Mouse (Mus musculus) lung, adult 2 months (tissue): Measurements from ENCODE around the gene Rims3.

ENCODE experiments used
- CTCF ChIP-seq: fragments of 200-500 bp; IDR thresholded peaks from 2 replicates; pipeline ENCODE4 v1.5.1; 2011; ENCODE audit warnings: mild to moderate bottlenecking, low read length, control low read depth; ENCODE audit not compliant: insufficient read depth
- POLR2A ChIP-seq: fragments of 200-500 bp; IDR thresholded peaks from 2 replicates; pipeline ENCODE4 v1.6.1; 2011; ENCODE audit warnings: low read depth, mild to moderate bottlenecking, control low read depth, low read length, borderline replicate concordance; ENCODE audit errors: extremely low read depth

DNA sequence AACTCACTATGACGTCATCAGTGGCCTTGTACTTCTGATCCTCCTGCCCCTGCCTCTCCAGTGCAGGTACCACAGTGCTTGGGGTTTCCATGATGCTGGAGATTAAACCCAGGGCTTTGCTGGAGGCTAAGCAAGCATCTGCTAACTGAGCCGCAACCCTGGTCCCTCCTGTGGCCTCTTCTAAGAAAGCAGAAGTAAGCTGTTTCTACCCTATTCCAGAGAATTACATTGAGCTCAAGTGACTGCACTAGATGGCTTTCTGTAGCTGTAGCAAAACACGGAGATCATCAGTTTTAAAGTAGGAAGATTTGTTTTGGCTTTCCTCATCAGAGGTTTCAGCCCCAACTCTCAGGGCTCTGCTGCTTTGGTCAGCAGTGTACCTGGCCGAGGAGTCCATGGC is 59.9 kb downstream of the Rims3 start:
- TF ChIP-seq POLR2A (no peak), CTCF (no peak)
